Mouse (Mus musculus) limb, embryonic 13.5 days (tissue): Measurements from ENCODE around the gene Gfm1. TPM values are rescaled to one million over a fixed set of nuclear protein-coding genes. Genes with fewer than 3 reads are reported as not detected.

Experiments used
- polyA plus RNA-seq: library from polyadenylated mRNA; unstranded; fragments of >200 nt; fragmentation: Nextera tagmentation; extraction: Ambion mirVana; gene quantifications from 2 replicates; pipeline ENCODE4 v1.2.1, GENCODE M21; 2015

The Gfm1 gene
- polyA plus RNA-seq, 1 experiment from 2014 or later, result 44.3 TPM

Other genes starting within 250 kb of the Gfm1 start
- gene Mlf1, start 56.0 kb upstream of the Gfm1 start, polyA plus RNA-seq, result 18.9 and 19.8 TPM in 2 replicates
- gene Gm17402, start 54.9 kb upstream of the Gfm1 start, polyA plus RNA-seq, result not detected in 2 replicates
- 94.2 and 104 TPM in 2 replicates for gene Lxn, start 33.8 kb downstream of the Gfm1 start, polyA plus RNA-seq
- 4.9 and 6.1 TPM in 2 replicates for gene Rarres1, start 85.4 kb downstream of the Gfm1 start, polyA plus RNA-seq
- 52.2 and 52.7 TPM in 2 replicates for gene Mfsd1, start 152.6 kb downstream of the Gfm1 start, polyA plus RNA-seq